Mouse (Mus musculus) cerebellum, postnatal 14 days (tissue): ENCODE results near the gene Lrrtm1.
A peak's percentile ranks its signal among the peaks of the same experiment; 100 is the strongest.

Source experiments
- DNase-seq, 2 experiments: peaks; one replicate each; pipeline ENCODE4 v3.0.0; 2021; ENCODE audit warnings: mixed read lengths in 2 of 2

Lrrtm1 gene

DNA sequence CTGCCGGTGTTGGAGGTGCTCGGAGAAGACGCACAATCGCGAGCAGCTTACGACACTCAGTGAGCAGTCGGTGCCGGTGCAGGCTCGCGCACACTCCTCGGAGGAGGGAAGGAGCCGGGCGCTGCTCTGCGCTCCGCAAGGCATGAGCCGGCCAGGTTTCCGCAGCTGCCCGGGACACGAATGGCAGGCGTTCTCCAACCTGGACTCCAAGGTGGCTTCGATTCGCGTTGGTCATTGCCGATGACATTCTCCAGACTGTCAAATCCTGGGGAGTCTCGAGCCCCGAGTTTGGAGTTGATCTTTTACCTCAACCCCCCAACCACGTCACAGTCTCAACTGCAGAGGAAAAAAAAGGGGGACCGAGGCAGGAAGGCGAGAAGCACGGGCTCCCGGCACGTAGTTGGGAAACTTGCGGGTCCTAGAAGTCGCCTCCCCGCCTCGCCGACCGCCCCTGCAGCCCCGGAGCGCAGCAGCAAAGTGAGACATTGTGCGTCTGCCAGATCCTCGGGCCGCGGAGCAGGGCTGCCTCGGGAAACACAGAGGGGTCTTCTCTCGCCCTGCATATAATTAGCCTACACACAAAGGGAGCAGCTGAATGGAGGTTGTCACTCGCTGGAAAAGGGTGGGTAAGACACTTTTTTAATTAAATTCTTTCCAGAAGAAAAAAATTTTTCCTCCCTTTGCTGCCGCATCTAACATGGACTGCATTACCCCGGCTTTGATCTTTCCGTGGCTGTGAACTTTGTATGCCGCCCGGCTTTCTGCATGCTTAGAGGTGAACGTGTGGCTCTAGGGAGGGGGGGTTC lies at the start of gene Lrrtm1:
Gene Lrrtm1, plus strand, starts transcription at position 89 of the 806 bp plus-strand sequence.
- peak; percentile 78 to 80 for DNase-seq

DNA sequence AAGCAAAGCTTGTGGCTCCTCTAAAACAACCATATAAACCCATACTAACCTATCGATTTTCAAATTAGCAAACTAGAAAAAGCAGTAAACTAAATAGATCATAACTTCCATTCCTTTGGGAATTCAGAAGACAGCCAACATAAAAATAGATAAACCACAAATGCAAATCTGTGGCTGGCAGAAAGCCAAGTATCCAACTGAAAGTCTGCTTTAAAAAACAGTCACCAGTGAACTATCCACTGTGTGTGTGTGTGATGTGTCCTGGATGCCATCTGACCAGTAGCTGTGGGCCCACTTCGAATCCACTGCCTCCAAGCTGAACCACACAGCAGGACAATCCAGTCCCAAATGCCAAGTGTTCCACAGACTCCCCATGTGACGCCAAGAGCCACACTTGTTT lies 45.8 kb upstream of the Lrrtm1 start:
- peak in 1 of 2 experiments; percentile 6 for DNase-seq

GRCm38 (mm10) chr6:77199375-77199774 lies 43.1 kb upstream of the Lrrtm1 start:
- DNase-seq: no peak

DNA sequence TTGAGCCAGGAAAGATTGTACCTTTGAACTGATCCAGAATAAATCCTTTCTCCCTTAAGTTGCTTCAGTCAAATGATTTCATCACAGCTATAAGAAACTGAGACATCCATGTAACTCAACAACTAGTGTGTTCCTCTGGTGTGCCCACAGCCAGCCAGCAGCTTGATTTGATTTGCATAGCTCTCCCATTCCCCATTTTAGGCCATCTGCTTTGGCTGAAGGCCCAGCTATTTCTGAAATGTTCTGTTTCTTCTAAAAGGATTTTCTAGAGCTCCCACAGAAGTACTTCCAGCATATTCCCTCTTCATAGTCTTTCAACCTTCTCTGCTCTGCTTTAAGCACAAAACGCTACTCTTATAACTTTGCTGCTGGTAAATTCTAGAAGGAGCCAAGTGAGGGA lies 33.3 kb upstream of the Lrrtm1 start:
- DNase-seq: peak; percentile 32 to 53

GRCm38 (mm10) chr6:77209929-77210328 lies 32.6 kb upstream of the Lrrtm1 start:
- no peak for DNase-seq

DNA sequence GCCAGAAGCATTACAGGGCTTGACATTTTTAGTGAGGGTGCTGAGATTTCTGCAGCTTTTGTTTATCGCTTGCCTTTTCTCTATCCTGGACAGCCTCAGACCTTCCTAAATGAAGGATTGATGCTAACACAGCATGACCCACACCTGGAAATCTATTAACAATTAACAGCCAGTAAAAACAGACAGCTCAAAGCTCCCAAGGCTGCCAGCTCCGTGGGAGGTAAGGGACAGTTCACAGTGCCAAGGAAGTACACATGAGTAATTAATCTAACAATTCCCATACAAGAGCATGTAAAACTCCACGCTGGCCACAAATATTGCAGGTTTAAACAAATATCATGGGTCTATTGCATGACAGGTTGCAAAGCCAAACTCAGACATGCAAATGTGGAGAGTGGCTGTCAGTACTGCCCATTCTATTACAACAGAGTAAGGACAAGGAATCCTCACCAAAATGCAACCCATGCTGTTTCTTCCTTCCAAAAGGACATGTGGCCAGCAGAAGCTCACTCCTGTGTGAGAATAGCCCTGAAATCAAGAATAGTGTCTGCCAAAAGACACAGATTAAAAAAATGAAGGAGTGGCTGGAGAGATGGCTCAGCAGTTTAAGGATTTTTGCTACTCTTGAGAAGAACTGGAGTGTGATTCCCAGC lies 28.6 kb upstream of the Lrrtm1 start:
- peak; percentile 47 to 63 for DNase-seq

- no peak for DNase-seq
Measured at GRCm38 (mm10) chr6:77215322-77215721, 27.2 kb upstream of the Lrrtm1 start.

GRCm38 (mm10) chr6:77218875-77219274 lies 23.6 kb upstream of the Lrrtm1 start:
- DNase-seq: peak; percentile 76 to 82

DNA sequence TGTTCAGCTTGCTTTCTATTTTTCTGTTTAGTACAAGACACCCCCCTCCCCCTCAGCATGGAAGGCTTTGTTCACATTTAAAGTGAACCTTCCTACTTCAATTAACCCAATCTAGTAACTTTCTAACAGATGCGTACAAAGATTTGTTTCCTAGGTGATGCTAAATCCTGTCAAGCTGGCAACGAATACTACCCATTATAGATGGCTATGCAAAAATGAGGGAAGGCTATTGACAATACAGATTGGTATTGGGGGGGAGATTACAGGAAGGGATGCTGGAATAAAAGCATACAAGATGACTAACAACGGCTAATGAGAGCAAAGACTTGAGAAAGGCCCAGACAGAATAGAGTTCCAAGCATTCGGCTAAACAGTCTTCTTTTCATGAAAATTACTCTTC lies 21.7 kb upstream of the Lrrtm1 start:
- no peak for DNase-seq

- peak; percentile 90 to 92 for DNase-seq
Measured at GRCm38 (mm10) chr6:77222849-77223638, 19.4 kb upstream of the Lrrtm1 start.

DNA sequence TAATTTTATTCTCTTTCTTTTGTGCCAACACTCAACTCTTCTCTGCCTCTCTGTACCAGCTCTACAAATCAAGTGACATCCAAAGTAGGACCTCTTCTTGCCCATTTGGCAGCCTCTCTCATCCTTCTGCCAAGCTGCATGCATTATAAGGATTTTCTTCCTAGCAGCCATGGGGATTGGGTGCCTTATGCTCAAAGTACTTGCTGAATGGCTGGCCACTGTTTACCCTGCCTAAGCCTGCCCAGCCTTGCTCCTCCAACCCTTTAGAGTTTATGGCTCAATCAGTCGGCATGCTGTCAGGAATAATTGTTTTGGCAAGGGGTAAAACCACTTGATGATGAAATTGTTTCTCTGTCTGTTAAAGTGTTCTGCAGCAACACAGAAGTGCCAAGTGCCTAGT lies 2.1 kb upstream of the Lrrtm1 start:
- peak; percentile 63 to 72 for DNase-seq

GRCm38 (mm10) chr6:77243541-77244231 lies 1.2 kb downstream of the Lrrtm1 start:
- peak; percentile 56 to 66 for DNase-seq

DNA sequence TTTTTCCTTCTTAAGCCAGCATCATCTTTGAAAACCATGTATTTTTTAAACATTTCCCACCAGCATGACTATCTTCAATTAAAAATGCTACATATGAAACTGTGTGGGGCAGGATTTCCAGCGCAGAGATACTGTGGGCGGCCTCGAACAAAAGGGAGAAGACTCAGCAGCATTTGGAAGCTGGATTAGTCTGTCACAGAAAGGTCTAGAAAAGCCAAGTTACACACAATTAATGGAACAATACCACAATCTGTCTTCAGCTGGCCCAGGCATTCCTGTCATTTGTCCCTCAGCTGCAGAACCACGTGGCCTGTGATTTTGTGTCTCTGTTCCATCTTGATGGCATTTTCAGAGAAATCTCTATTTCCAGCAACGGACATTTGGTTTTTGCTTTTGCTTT lies 11.0 kb downstream of the Lrrtm1 start:
- DNase-seq: no peak

- DNase-seq: no peak
Measured at GRCm38 (mm10) chr6:77256348-77256747, 13.9 kb downstream of the Lrrtm1 start.

DNA sequence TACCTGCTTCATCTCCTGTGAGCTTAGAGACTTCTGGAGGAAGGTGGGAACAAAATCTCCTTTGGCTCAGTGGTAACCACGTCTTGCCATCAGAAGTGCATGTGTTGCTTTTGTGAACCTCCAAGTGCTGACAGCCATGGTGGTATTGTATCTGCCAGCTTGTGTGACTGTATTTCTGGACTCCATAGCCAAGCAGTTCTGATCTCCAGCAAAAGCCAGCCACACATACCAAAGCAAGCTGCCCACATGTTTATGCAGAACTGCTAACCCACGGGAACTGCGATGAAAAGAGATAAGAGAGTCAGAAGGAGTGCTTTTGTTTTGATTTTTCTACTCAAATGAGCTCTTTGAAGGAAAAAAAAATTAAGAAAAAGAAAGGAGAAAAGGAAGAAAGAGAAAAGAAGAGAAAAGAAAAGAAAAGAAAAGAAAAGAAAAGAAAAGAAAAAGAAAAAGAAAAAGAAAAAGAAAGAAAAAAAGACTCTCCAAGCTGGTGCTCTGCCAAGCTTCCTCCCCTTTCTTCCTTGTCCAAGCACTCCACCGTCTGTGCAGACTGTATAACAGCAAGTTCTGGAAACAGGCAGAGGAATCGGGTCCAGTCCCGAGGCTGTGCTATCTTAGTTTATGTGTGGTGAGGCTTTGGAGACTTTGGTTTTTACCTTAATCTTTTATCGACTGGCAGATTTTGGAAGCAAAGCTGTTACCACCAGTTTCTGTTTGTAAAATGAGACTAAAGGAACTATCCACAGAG lies 15.0 kb downstream of the Lrrtm1 start:
- DNase-seq: peak; percentile 55 to 65

DNA sequence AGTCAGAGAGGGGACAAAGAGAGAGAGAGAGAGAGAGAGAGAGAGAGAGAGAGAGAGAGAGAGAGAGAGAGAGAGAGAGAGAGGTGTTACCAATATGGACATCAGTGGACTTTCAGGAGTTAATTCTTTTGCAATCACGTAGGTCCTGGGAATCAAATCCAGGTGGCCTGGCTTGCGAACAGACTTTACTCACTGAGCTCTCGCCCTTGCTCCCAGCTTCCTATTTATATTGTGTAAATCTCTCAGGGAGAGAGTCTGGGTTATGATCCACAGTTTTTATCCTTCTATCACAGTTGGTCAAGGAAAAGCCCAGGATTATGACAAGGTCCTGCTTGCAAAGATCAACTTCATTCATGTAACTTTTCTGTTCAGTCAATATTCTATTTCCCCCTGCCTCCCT lies 22.7 kb downstream of the Lrrtm1 start:
- DNase-seq: no peak

- DNase-seq: peak in 1 of 2 experiments; percentile 29
Measured at GRCm38 (mm10) chr6:77278794-77279193, 36.3 kb downstream of the Lrrtm1 start.

GRCm38 (mm10) chr6:77286317-77286716 lies 43.8 kb downstream of the Lrrtm1 start:
- no peak for DNase-seq

- peak; percentile 82 to 86 for DNase-seq
Measured at GRCm38 (mm10) chr6:77288402-77288801, 45.9 kb downstream of the Lrrtm1 start.

DNA sequence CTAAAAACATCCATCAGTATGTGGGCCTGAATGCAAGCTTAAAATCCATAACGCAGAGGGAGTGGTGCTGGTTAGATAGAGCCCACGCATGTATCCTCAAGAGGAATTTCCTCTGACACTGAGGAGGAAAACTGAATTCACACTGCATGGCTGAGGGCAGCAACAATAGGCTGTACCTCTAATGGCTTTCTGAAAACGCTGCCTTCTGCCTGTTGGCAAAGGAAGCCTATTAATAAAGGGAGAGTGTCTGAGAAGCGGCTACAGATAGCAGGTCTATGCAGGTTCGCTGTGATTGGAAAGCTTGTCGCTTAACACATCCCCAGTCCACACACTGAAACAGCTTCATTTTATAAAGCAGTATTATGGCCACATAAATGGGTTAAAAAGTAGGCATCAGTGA lies 48.9 kb downstream of the Lrrtm1 start:
- no peak for DNase-seq

- DNase-seq: no peak
Measured at GRCm38 (mm10) chr6:77301305-77301704, 58.8 kb downstream of the Lrrtm1 start.

DNA sequence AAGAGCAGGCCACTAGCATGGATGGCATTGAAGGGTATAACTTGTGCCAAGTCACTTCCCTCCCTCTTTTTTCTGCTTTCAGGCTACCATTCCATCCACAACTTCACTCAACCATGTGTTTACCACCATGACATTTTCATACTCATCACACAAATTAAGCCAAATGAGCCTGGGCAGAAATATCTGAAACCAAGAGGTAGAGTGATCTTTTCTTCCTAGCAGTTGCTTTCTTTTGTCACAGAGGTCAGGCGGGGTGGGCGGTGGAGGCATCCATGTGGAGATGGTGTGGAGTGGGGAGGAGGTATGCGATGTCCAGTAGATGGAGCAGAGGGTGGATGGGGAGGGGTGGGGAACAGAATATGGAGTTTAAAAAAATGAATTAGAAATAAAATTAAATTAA lies 64.3 kb downstream of the Lrrtm1 start:
- no peak for DNase-seq
